Mouse (Mus musculus) myocyte (in vitro differentiated cells): ENCODE measurements around the gene Ism2. TPM values are rescaled to one million over a fixed set of nuclear protein-coding genes. Genes with fewer than 3 reads are reported as not detected.

Experiments used
- H3K27me3 ChIP-seq: one replicate; pipeline ENCODE4 v1.6.1; 2011; ENCODE audit not compliant: control insufficient read depth, insufficient read depth, insufficient read length
- H3K36me3 ChIP-seq: one replicate; pipeline ENCODE4 v1.6.1; 2011; ENCODE audit not compliant: control insufficient read depth, insufficient read depth
- H3K4me2 ChIP-seq: one replicate; pipeline ENCODE4 v1.6.1; 2011; ENCODE audit warnings: low read depth, control low read depth
- H3K4me3 ChIP-seq: one replicate; pipeline ENCODE4 v1.5.1; 2011; ENCODE audit warnings: mild to moderate bottlenecking, control low read depth, moderate library complexity
- H3K79me2 ChIP-seq: one replicate; pipeline ENCODE4 v1.6.1; 2011; ENCODE audit not compliant: control insufficient read depth, insufficient read depth
- H3ac ChIP-seq: one replicate; pipeline ENCODE4 v1.6.1; 2011; ENCODE audit not compliant: control insufficient read depth, insufficient read length
- CEBPB ChIP-seq: IDR thresholded peaks from 2 replicates; pipeline ENCODE4 v1.6.1; 2011; ENCODE audit warnings: mild to moderate bottlenecking, moderate library complexity; ENCODE audit not compliant: poor library complexity, insufficient read depth, severe bottlenecking
- E2F4 ChIP-seq: IDR thresholded peaks from one replicate; pipeline ENCODE4 v1.6.1; 2011; ENCODE audit warnings: mild to moderate bottlenecking, control low read depth, moderate library complexity; ENCODE audit not compliant: insufficient read depth
- MAX ChIP-seq: IDR thresholded peaks from one replicate; pipeline ENCODE4 v1.6.1; 2011; ENCODE audit warnings: low read depth, mild to moderate bottlenecking, control low read depth
- MYOD1 ChIP-seq, 3 experiments: IDR thresholded peaks; one replicate each; pipeline ENCODE4 v1.6.1; 2011; ENCODE audit warnings: control low read depth in 2 of 3, low read depth in 2 of 3, mild to moderate bottlenecking in 2 of 3, moderate library complexity in 1 of 3; ENCODE audit not compliant: insufficient read length in 2 of 3, control insufficient read depth in 1 of 3
- MYOG ChIP-seq, 3 experiments: IDR thresholded peaks; one replicate each; pipeline ENCODE4 v1.6.1; 2011; ENCODE audit warnings: control low read depth in 2 of 3, low read depth in 2 of 3, mild to moderate bottlenecking in 2 of 3; ENCODE audit not compliant: insufficient read length in 2 of 3, control insufficient read depth in 1 of 3, insufficient read depth in 1 of 3
- POLR2A ChIP-seq: IDR thresholded peaks from one replicate; pipeline ENCODE4 v1.6.1; 2011; ENCODE audit warnings: low read depth, mild to moderate bottlenecking, control low read depth, moderate library complexity; ENCODE audit not compliant: insufficient read length
- POLR2AphosphoS2 ChIP-seq: IDR thresholded peaks from one replicate; pipeline ENCODE4 v1.6.1; 2011; ENCODE audit warnings: low read depth, control low read depth; ENCODE audit not compliant: insufficient read length
- REST ChIP-seq: IDR thresholded peaks from one replicate; pipeline ENCODE4 v1.6.1; 2011; ENCODE audit warnings: mild to moderate bottlenecking, control low read depth, moderate library complexity; ENCODE audit not compliant: insufficient read depth, insufficient read length
- SRF ChIP-seq: IDR thresholded peaks from one replicate; pipeline ENCODE4 v1.6.1; 2011; ENCODE audit warnings: low read depth; ENCODE audit not compliant: control insufficient read depth, insufficient read length
- TCF12 ChIP-seq: IDR thresholded peaks from one replicate; pipeline ENCODE4 v1.6.1; 2011; ENCODE audit warnings: mild to moderate bottlenecking, control low read depth; ENCODE audit not compliant: poor library complexity, insufficient read depth, severe bottlenecking
- TCF3 ChIP-seq: IDR thresholded peaks from one replicate; pipeline ENCODE4 v1.6.1; 2011; ENCODE audit warnings: low read depth, control low read depth; ENCODE audit not compliant: insufficient read length
- USF1 ChIP-seq: IDR thresholded peaks from one replicate; pipeline ENCODE4 v1.6.1; 2011; ENCODE audit warnings: low read depth, mild to moderate bottlenecking, control low read depth, moderate library complexity
- polyA plus RNA-seq: library from polyadenylated mRNA; unstranded; fragments of >200 nt; fragmentation: generic; extraction: Trizol; gene quantifications from one replicate; pipeline ENCODE4 v1.2.1, GENCODE M21; 2012; ENCODE audit warnings: missing spikeins

The Ism2 gene
- polyA plus RNA-seq, result 0.12 TPM

- Histone ChIP-seq H3K27me3 (peaks cover 7% of the 10 kb centered on the region), H3K79me2 (no peaks in the 10 kb centered on the region), H3K4me2 (peak within 1 kb of the TSS; percentile 74), H3K4me3 (peak within 1 kb of the TSS; percentile 12), H3ac (peak within 1 kb of the TSS; percentile 17), H3K36me3 (no peaks in the 10 kb centered on the region)
- TF ChIP-seq TCF3 (no peak), USF1 (no peak), TCF12 (no peak), SRF (no peak), MYOD1 (IDR thresholded peaks at IDR 0.05; ENCODE audit: control insufficient read depth in 1 of 3, insufficient read length in 2 of 3, low read depth in 2 of 3) (no peak), E2F4 (no peak), MAX (no peak), POLR2A (no peak), CEBPB (no peak), REST (no peak), POLR2AphosphoS2 (no peak), MYOG (IDR thresholded peaks at IDR 0.05; ENCODE audit: control insufficient read depth in 1 of 3, insufficient read depth in 1 of 3, insufficient read length in 2 of 3, low read depth in 2 of 3) (no peak)
These were observed at the start of gene Ism2 for GRCm38 (mm10) chr12:87299657-87300440. Ism2 (minus strand) TSS chr12:87299705.

GRCm38 (mm10) chr12:87348029-87348428 is 48.5 kb upstream of the Ism2 start:
- Histone ChIP-seq H3K4me3 (no peak overlapping the region), H3K4me2 (no peak overlapping the region), H3ac (no peak overlapping the region), H3K27me3 (no peaks in the 10 kb centered on the region), H3K79me2 (no peaks in the 10 kb centered on the region), H3K36me3 (peaks cover 24% of the 10 kb centered on the region)
- no peak for TF ChIP-seq TCF12
- TF ChIP-seq USF1, result no peak
- no peak for TF ChIP-seq MYOD1 (IDR thresholded peaks at IDR 0.05; ENCODE audit: control insufficient read depth in 1 of 3, insufficient read length in 2 of 3, low read depth in 2 of 3)
- TF ChIP-seq MAX, result no peak
- no peak for TF ChIP-seq CEBPB
- no peak for TF ChIP-seq TCF3
- no peak for TF ChIP-seq MYOG (IDR thresholded peaks at IDR 0.05; ENCODE audit: control insufficient read depth in 1 of 3, insufficient read depth in 1 of 3, insufficient read length in 2 of 3, low read depth in 2 of 3)
- no peak for TF ChIP-seq SRF
- TF ChIP-seq POLR2A, result no peak
- no peak for TF ChIP-seq POLR2AphosphoS2
- TF ChIP-seq E2F4, result no peak
- no peak for TF ChIP-seq REST

GRCm38 (mm10) chr12:87347511-87347910 is 48.0 kb upstream of the Ism2 start:
- no peak overlapping the region for H3K4me3 ChIP-seq
- no peaks in the 10 kb centered on the region for H3K79me2 ChIP-seq
- peaks cover 28% of the 10 kb centered on the region for H3K36me3 ChIP-seq
- TF ChIP-seq MYOD1 (IDR thresholded peaks at IDR 0.05; ENCODE audit: control insufficient read depth in 1 of 3, insufficient read length in 2 of 3, low read depth in 2 of 3) (no peak), TCF3 (no peak), MYOG (IDR thresholded peaks at IDR 0.05; ENCODE audit: control insufficient read depth in 1 of 3, insufficient read depth in 1 of 3, insufficient read length in 2 of 3, low read depth in 2 of 3) (no peak), MAX (no peak), USF1 (no peak), CEBPB (no peak), TCF12 (no peak), POLR2A (no peak), REST (no peak)
- H3K27me3 ChIP-seq, result no peaks in the 10 kb centered on the region
- no peak overlapping the region for H3K4me2 ChIP-seq
- no peak overlapping the region for H3ac ChIP-seq

- H3K79me2 ChIP-seq, result no peaks in the 10 kb centered on the region
- H3K4me2 ChIP-seq, result no peak overlapping the region
- no peak overlapping the region for H3ac ChIP-seq
- H3K36me3 ChIP-seq, result peaks cover 36% of the 10 kb centered on the region
- TF ChIP-seq POLR2AphosphoS2 (no peak), USF1 (no peak), TCF12 (no peak), CEBPB (no peak), MAX (no peak)
- H3K4me3 ChIP-seq, result no peak overlapping the region
- no peaks in the 10 kb centered on the region for H3K27me3 ChIP-seq
These were observed 43.6 kb upstream of the Ism2 start for GRCm38 (mm10) chr12:87343084-87343605.

- H3K36me3 ChIP-seq, result peaks cover 29% of the 10 kb centered on the region
- no peak for TF ChIP-seq CEBPB
- TF ChIP-seq MYOD1 (IDR thresholded peaks at IDR 0.05; ENCODE audit: control insufficient read depth in 1 of 3, insufficient read length in 2 of 3, low read depth in 2 of 3), result no peak
- TF ChIP-seq POLR2AphosphoS2, result no peak
- no peak for TF ChIP-seq SRF
- no peak for TF ChIP-seq TCF3
- TF ChIP-seq MYOG (IDR thresholded peaks at IDR 0.05; ENCODE audit: control insufficient read depth in 1 of 3, insufficient read depth in 1 of 3, insufficient read length in 2 of 3, low read depth in 2 of 3), result no peak
- TF ChIP-seq USF1, result no peak
- no peak for TF ChIP-seq TCF12
- no peak for TF ChIP-seq MAX
- TF ChIP-seq POLR2A, result no peak
- TF ChIP-seq REST, result no peak
- TF ChIP-seq E2F4, result no peak
- no peaks in the 10 kb centered on the region for H3K27me3 ChIP-seq
These were observed 38.6 kb upstream of the Ism2 start for GRCm38 (mm10) chr12:87338082-87338481.

More at GRCm38 (mm10) chr12:87338082-87338481, 38.6 kb upstream of the Ism2 start:
- Histone ChIP-seq H3K4me2 (no peak overlapping the region), H3ac (no peak overlapping the region), H3K79me2 (no peaks in the 10 kb centered on the region), H3K4me3 (no peak overlapping the region)
